Mouse (Mus musculus) intestine, postnatal 0 days (tissue): ENCODE results near the gene Enho. TPM values are rescaled to one million over a fixed set of nuclear protein-coding genes. Genes with fewer than 3 reads are reported as not detected.

Experiments
- ATAC-seq: fragments of 200-750 bp; cut with Nextera tagmentation; 2 replicates; pipeline ENCODE4 v1.8.0; 2017; ENCODE audit warnings: mild to moderate bottlenecking, moderate TSS enrichment, moderate library complexity
- H3K27ac ChIP-seq: fragments of 300-500 bp; sonication (generic); 2 replicates; pipeline ENCODE4 v1.5.1; 2014; ENCODE audit warnings: mild to moderate bottlenecking, low read depth, low read length, moderate library complexity
- H3K27me3 ChIP-seq: fragments of 300-500 bp; sonication (generic); replicated peaks from 2 replicates; pipeline ENCODE4 v1.6.1; 2014; ENCODE audit warnings: low read length, mixed read lengths; ENCODE audit not compliant: control insufficient read depth, insufficient read depth
- H3K36me3 ChIP-seq: fragments of 300-500 bp; sonication (generic); 2 replicates; pipeline ENCODE4 v1.6.1; 2014; ENCODE audit warnings: mild to moderate bottlenecking, moderate library complexity; ENCODE audit not compliant: control insufficient read depth, insufficient read depth
- H3K4me1 ChIP-seq: fragments of 300-500 bp; sonication (generic); replicated peaks from 2 replicates; pipeline ENCODE4 v1.6.1; 2014; ENCODE audit warnings: antibody characterized with exemption, low read length, mixed read lengths; ENCODE audit not compliant: control insufficient read depth, insufficient read depth
- H3K4me2 ChIP-seq: fragments of 300-500 bp; sonication (generic); replicated peaks from 2 replicates; pipeline ENCODE4 v1.6.1; 2014; ENCODE audit warnings: low read depth, mild to moderate bottlenecking, moderate library complexity
- H3K4me3 ChIP-seq: fragments of 300-500 bp; sonication (generic); 2 replicates; pipeline ENCODE4 v1.5.1; 2014; ENCODE audit warnings: low read depth, low read length
- H3K9ac ChIP-seq: fragments of 300-500 bp; sonication (generic); 2 replicates; pipeline ENCODE4 v1.6.1; 2014; ENCODE audit warnings: mild to moderate bottlenecking, low read depth, low read length
- H3K9me3 ChIP-seq: fragments of 300-500 bp; sonication (generic); 2 replicates; pipeline ENCODE4 v1.6.1; 2016; ENCODE audit warnings: mixed run types; ENCODE audit not compliant: control insufficient read depth
- CTCF ChIP-seq: sonication (generic); IDR thresholded peaks from 2 replicates; pipeline ENCODE4 v1.5.1; 2016; ENCODE audit warnings: low read depth, mild to moderate bottlenecking, control low read depth, antibody characterized with exemption, moderate library complexity
- WGBS: fragments of 180-500 bp; shearing (Covaris S2); extraction: QIAGEN DNeasy Blood & Tissue Kit; methylation state at CpG from one replicate; pipeline ENCODE4 v1.1.7; 2014; 5-methylcytosine and 5-hydroxymethylcytosine counted together
- polyA plus RNA-seq: library from polyadenylated mRNA; unstranded; fragments of >200 nt; fragmentation: Nextera tagmentation; extraction: Ambion mirVana; gene quantifications from 2 replicates; pipeline ENCODE4 v1.2.1, GENCODE M21; 2015

Enho gene
- polyA plus RNA-seq, 1 experiment from 2014 or later = 8.6 TPM

- peaks cover 9% of the 10 kb centered on the region for H3K27me3 ChIP-seq
- H3K9ac ChIP-seq = no peak overlapping the region
- H3K4me1 ChIP-seq = no peaks in the 10 kb centered on the region
- H3K4me2 ChIP-seq = no peak overlapping the region
- H3K9me3 ChIP-seq = no peaks in the 10 kb centered on the region
- no peak overlapping the region for H3K27ac ChIP-seq
- 27% methylated on average over 6 of the region's 6 CpGs for WGBS
- ATAC-seq = no peak
- no peaks in the 10 kb centered on the region for H3K36me3 ChIP-seq
- TF ChIP-seq CTCF = no peak
- no peak overlapping the region for H3K4me3 ChIP-seq
Observed at GRCm38 (mm10) chr4:41682789-41683188, 42.7 kb upstream of the Enho start.

GRCm38 (mm10) chr4:41681947-41682346, 41.8 kb upstream of the Enho start:
- H3K4me3 ChIP-seq = no peak overlapping the region
- no peak overlapping the region for H3K4me2 ChIP-seq
- no peaks in the 10 kb centered on the region for H3K9me3 ChIP-seq
- 82% methylated on average over 10 of the region's 10 CpGs for WGBS
- no peak for ATAC-seq
- H3K27me3 ChIP-seq = peaks cover 9% of the 10 kb centered on the region
- no peaks in the 10 kb centered on the region for H3K4me1 ChIP-seq
- no peak overlapping the region for H3K27ac ChIP-seq
- no peak overlapping the region for H3K9ac ChIP-seq
- no peak for TF ChIP-seq CTCF
- no peaks in the 10 kb centered on the region for H3K36me3 ChIP-seq

- Histone ChIP-seq H3K4me3 (no peak overlapping the region), H3K9ac (no peak overlapping the region), H3K9me3 (no peaks in the 10 kb centered on the region), H3K36me3 (no peaks in the 10 kb centered on the region), H3K27ac (no peak overlapping the region), H3K27me3 (peaks cover 9% of the 10 kb centered on the region), H3K4me2 (no peak overlapping the region), H3K4me1 (no peaks in the 10 kb centered on the region)
- 50% methylated on average over 4 of the region's 4 CpGs for WGBS
- ATAC-seq = no peak
- TF ChIP-seq CTCF = no peak
Observed at GRCm38 (mm10) chr4:41681176-41681575, 41.1 kb upstream of the Enho start.

- H3K4me3 ChIP-seq = no peak overlapping the region
- no peak overlapping the region for H3K4me2 ChIP-seq
- H3K27me3 ChIP-seq = peaks cover 9% of the 10 kb centered on the region
- H3K9me3 ChIP-seq = no peaks in the 10 kb centered on the region
- no peak overlapping the region for H3K27ac ChIP-seq
- H3K9ac ChIP-seq = no peak overlapping the region
- ATAC-seq = no peak
- no peaks in the 10 kb centered on the region for H3K36me3 ChIP-seq
- 86% methylated on average over 1 of the region's 2 CpGs for WGBS
- H3K4me1 ChIP-seq = no peaks in the 10 kb centered on the region
- no peak for TF ChIP-seq CTCF
Observed at GRCm38 (mm10) chr4:41679291-41679690, 39.2 kb upstream of the Enho start.

GRCm38 (mm10) chr4:41678863-41679262, 38.7 kb upstream of the Enho start:
- no peaks in the 10 kb centered on the region for H3K9me3 ChIP-seq
- H3K27me3 ChIP-seq = peaks cover 9% of the 10 kb centered on the region
- 69% methylated on average over 6 of the region's 6 CpGs for WGBS
- H3K4me3 ChIP-seq = no peak overlapping the region
- no peak overlapping the region for H3K27ac ChIP-seq
- TF ChIP-seq CTCF = no peak
- no peaks in the 10 kb centered on the region for H3K36me3 ChIP-seq
- H3K4me1 ChIP-seq = no peaks in the 10 kb centered on the region
- ATAC-seq = no peak
- H3K9ac ChIP-seq = no peak overlapping the region
- no peak overlapping the region for H3K4me2 ChIP-seq

- 46% methylated on average over 12 of the region's 13 CpGs for WGBS
- no peaks in the 10 kb centered on the region for H3K9me3 ChIP-seq
- H3K4me2 ChIP-seq = no peak overlapping the region
- H3K27ac ChIP-seq = no peak overlapping the region
- H3K4me1 ChIP-seq = no peaks in the 10 kb centered on the region
- H3K4me3 ChIP-seq = no peak overlapping the region
- H3K36me3 ChIP-seq = no peaks in the 10 kb centered on the region
- ATAC-seq = no peak
- no peak for TF ChIP-seq CTCF
- 0 out of 2 replicates have a peak, but pooled peaks cover 4% of the 10 kb centered on the region for H3K27me3 ChIP-seq
- no peak overlapping the region for H3K9ac ChIP-seq
Observed at GRCm38 (mm10) chr4:41677006-41677629, 37.0 kb upstream of the Enho start.
